Mouse (Mus musculus) C2C12 (cell line): Measurements from ENCODE around the gene Rxrg.

ENCODE experiments used
- CTCF ChIP-seq: IDR thresholded peaks from one replicate; pipeline ENCODE4 v1.5.1; 2011; ENCODE audit not compliant: control insufficient read depth, insufficient read depth, insufficient read length
- MYOD1 ChIP-seq: IDR thresholded peaks from one replicate; pipeline ENCODE4 v1.6.1; 2011; ENCODE audit warnings: low read depth; ENCODE audit not compliant: control insufficient read depth, insufficient read length
- USF1 ChIP-seq: IDR thresholded peaks from one replicate; pipeline ENCODE4 v1.6.1; 2011; ENCODE audit warnings: low read depth, mild to moderate bottlenecking, control low read depth, moderate library complexity

DNA sequence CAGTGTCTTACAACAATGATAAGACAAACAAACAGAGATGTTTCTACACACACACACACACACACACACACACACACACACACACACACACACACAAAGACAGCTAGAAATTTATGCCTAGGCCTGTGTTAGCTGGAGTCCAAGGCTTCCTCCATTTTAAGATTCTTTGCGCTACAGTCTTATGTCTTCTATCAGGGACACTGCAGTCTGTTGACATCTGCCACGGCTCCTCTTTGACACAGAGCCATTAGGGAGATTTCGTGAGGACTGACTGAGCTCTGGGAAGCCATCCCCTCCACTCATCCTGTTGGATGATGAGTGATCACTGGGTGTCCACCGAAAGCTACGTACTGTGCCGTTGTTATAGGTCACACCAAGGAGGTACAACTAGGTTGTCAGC is 33.6 kb downstream of the Rxrg start:
- TF ChIP-seq MYOD1 (no peak), CTCF (no peak), USF1 (no peak)
